Mouse (Mus musculus) fibroblast of lung, adult 2 months (primary cell): ENCODE measurements around the gene Bmper.

Experiments
- DNase-seq: peaks from one replicate; pipeline ENCODE4 v3.0.0-alpha.2; 2011; ENCODE audit warnings: low read depth

Bmper gene

GRCm38 (mm10) chr9:23236635-23237279 lies 13.9 kb downstream of the Bmper start:
- DNase-seq, result no peak

DNA sequence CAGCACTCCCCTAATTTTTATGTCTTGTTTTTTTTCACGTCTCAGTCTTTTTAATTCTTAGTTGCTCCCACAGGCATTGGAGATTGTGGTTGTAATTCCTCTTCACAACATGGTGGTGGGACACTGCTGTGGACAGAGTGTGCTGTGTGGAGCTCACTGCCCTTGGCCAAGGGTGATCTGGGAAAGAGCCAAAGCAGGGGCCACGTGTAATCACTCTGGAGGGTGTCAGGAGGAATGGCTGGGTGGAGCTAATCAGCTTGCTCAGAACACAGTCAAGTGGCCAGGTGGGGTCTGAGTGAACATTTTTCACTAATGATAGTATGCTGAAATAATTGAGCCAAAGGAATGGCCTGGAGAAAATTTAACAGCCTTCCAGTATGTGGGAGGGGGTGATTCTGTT lies 16.1 kb downstream of the Bmper start:
- no peak for DNase-seq

- peak; percentile 59 for DNase-seq
Measured at GRCm38 (mm10) chr9:23242911-23243310, 20.0 kb downstream of the Bmper start.

- no peak for DNase-seq
Measured at GRCm38 (mm10) chr9:23243869-23244268, 21.0 kb downstream of the Bmper start.

GRCm38 (mm10) chr9:23246389-23246788 lies 23.5 kb downstream of the Bmper start:
- DNase-seq, result no peak

GRCm38 (mm10) chr9:23250026-23250425 lies 27.1 kb downstream of the Bmper start:
- peak; percentile 72 for DNase-seq

GRCm38 (mm10) chr9:23251001-23251400 lies 28.1 kb downstream of the Bmper start:
- DNase-seq, result no peak

- DNase-seq, result no peak
Measured at GRCm38 (mm10) chr9:23253624-23254023, 30.7 kb downstream of the Bmper start.

DNA sequence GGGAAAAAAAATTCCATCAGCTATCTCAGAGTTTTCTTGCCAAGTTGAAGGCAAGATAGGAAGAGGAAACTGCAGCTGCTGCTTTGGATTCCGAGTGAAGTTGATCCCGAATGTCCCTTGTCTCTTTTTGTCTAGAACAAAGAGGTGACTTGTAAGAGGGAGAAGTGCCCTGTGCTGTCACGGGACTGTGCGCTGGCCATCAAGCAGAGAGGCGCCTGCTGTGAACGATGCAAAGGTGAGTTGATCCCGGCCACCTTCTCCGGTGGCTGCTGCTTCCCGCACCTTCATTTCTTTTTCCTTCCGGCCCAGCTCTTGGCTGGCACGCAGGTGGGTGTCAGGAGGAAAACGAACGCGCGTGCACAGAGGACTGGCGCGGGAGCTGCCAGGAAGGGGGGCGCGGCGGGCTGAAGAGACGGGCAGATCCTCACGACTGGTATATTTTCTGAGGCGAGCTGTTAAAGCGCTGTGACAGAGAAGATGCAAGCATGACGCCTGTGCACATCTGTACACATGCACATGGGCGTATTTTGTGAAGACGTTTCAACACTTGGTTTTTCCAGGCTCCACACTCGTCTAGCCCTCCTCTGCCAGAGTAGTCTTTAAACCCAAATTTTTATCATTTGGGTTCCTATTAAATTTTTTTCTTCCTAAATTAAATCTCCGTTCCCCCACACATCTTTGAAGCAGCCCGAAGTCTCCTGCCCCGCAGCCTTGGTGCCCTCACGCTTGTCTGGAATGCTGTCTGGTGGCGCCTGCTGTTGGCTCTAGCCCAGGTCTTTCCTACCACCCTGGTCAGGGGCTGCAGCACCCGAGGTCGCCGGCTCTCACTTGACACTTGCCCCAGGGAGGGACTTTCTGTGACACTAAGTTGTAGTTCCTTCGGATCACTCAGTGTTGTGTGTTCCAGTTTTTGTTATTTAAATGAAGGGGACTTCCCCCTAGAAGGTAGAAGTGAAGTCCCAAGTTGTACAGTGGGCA lies 31.6 kb downstream of the Bmper start:
- DNase-seq, result no peak

- DNase-seq, result no peak
Measured at GRCm38 (mm10) chr9:23255841-23256240, 33.0 kb downstream of the Bmper start.

DNA sequence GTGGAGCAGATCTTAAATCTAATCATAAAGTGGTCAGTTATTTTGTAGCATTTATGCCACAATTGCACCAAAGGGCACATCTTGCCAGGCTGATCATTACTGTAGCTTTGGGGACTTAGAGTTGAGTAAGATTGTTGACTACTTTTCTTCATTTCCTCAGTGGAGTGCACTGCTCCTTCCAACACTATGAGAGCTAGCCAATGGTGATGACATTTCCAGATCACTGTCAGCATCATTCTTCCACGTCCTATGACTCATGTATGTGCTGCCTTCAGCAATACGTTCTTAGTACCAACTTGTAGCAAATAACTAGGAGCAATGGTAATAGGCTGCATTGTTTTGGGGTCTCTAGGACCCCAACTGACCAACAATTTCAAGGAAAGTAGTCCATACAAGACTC lies 33.7 kb downstream of the Bmper start:
- DNase-seq, result no peak

GRCm38 (mm10) chr9:23261834-23262233 lies 39.0 kb downstream of the Bmper start:
- DNase-seq, result no peak

DNA sequence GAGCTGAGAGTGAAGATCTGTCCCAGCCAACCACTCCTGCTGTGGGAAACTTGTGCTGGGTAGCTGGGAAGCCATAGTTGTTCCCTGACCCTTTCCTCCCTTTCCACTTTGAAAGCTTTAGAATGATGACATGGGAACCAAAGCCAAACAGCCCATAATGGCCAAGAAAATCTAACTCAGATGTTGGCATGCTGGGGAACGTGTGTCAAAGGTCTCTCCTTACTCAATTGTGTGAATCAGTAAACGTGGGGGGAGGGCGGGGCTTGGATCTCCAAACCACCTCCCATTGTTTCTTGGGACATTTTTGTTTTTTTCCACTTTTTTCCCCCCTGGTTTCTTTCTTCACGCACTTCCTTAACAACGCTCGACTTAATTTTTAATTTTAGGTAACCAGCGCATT lies 40.0 kb downstream of the Bmper start:
- DNase-seq, result no peak

- no peak for DNase-seq
Measured at GRCm38 (mm10) chr9:23264471-23264870, 41.6 kb downstream of the Bmper start.

DNA sequence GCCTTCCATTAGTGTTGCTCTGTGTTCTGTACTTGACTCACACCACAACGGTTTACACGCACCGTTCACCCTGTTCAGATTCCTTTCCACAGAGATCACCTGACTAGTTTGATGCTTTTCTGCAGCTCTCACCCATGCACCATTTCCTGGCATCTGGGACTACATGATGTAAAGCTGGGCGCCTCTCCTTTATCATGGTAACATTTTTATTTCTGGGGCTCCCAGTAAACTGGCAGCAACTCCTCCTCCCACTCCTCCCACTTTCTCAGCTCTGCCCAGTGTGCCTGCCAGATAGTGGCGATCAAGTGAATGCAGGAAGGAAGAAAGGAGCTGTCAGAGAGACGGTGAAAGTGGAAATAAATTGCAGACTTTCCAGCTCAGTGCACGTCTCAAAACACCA lies 45.7 kb downstream of the Bmper start:
- DNase-seq, result no peak

DNA sequence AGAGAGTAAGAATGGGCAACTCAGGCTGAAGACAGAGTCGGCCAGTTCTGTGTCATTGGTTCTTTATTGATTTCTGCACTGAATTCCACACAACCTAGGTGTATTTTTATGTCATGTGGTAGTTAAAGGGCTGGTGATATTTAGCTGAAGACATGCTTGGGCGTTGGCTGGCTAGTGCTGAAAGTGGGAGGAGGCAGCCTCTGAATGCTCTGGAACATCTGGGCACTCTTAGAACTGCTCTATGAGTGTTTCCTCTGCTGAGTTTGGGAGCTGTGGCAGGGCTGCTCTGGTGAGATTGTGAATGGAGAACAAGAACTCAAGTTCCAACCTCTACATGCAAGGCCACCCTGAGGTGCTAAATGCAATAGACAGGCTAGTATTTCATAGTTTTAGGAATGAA lies 46.2 kb downstream of the Bmper start:
- no peak for DNase-seq

DNA sequence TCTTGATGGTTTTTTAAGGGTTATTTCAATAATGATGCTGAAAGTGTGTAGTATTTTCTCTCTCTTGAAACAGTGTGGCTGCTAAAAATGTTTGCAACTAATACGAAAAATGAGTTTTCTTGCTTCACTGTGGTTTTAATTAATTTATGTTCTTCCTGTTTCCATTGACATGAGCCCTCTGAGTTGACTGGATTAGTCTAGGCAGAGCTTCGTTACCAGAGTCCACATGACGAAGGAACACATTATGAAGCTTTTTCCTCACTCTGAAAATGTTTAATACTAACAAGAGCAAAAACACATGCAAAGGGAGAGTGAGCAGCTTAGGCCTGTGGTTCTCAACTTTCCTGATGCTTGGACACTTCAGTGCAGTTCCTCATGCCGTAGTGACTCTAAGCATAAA lies 53.4 kb downstream of the Bmper start:
- DNase-seq, result no peak

GRCm38 (mm10) chr9:23284940-23285460 lies 62.1 kb downstream of the Bmper start:
- DNase-seq, result no peak

DNA sequence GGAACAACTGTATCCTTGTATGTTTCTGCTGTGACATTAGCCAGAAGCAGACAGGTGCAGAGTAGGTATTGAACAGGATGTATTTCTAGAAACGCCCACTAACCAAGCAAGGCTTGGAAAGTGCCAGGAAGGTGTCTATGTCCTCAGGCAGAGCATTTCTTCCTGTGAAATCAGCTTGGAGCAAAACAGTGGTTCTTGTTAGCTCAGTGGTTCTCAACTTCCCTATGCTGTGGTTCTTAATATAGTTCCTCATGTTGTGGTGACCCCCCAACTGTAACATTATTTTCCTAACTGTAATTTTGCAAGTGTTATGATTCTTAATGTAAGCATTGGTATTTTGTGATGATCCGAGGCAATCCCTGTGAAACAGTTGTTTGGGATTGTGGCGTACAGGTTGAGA lies 70.7 kb downstream of the Bmper start:
- DNase-seq, result no peak

- no peak for DNase-seq
Measured at GRCm38 (mm10) chr9:23295569-23295968, 72.7 kb downstream of the Bmper start.

- no peak for DNase-seq
Measured at GRCm38 (mm10) chr9:23297491-23298170, 74.8 kb downstream of the Bmper start.

- peak; percentile 52 for DNase-seq
Measured at GRCm38 (mm10) chr9:23300376-23300775, 77.5 kb downstream of the Bmper start.

DNA sequence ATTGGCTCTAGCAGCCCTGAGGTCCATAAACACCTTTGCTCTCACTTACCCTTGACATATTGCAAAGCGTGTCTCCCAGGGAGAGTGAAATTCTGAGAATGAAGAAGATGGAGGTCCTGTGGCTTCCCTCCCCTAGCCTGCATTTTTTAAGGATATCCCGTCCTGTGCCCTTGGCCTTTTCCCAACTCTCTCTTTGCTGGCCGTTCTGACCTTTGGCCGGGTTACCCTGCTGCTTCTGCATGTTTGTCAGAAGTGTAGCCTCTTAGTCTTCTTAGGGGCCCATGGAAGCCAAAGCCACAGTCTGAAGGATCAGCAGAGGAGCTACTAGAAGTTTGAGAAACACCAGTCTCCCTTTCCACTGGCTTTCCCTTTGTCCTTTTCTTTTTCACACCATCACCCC lies 82.8 kb downstream of the Bmper start:
- no peak for DNase-seq
